Mouse (Mus musculus): Measurements from ENCODE around the gene Atp8a1.

Gene Atp8a1

DNA sequence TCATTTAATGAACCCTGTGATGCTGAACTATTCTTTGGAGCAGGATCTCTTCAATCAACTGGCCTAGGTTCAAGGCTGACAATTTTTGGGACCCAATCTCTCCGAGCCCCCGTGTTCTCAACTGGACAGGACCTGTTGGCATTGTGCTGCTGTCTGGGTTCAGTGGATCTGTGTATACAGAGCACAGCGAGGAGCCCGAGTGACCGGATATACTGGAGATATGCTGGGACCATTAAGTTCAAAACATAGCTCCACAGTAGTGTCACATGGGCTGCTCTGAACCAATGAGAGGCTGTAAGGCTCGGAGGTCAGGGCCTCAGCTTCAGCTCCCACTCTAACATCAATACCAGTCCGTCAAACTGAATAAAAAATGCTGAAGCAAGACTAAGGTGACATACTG is 217.8 kb downstream of the Atp8a1 start:
- no peak for DNase-seq (ENCODE audit: low spot score)

DNA sequence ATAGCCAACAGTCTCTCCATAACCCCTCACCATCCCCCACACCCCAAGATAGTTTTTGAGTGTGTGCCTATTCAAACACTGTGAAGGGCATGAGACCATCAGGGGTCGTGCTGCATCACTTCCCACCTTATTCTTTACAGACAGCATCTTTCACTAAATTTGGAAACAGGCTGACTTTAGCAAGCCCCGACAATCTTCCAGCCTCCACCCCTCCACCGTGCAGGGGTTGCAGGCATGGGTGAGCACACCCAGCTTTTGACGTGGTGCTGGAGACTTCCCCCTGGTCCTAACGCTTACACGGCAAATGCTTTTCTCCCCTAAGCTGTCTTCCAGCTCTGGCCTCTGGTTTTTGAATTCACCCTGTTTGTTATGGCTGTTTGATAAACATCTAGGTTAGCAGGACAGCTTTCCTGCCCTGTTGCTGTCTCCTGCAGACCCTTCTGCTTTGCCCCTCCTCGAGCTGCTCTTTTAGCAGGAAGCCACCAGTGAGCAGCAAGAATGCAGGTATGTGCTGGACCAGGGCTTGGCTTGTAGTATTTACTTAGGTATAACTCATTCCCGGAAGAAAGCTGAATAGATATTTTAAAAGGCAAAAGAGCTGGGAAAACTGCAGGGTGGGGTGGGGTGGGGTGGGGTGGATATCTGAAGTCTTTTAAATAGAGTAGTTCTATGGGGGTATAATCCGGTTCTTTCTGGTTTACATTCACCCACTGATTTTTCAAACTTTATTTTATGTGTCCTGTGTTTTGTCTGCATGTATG is 218.9 kb downstream of the Atp8a1 start:
- no peak for DNase-seq (ENCODE audit: low spot score)

GRCm38 (mm10) chr5:67621230-67621629 is 226.0 kb downstream of the Atp8a1 start:
- DNase-seq (ENCODE audit: low spot score): no peak

GRCm38 (mm10) chr5:67609520-67609837 is 237.8 kb downstream of the Atp8a1 start:
- no peak for DNase-seq (ENCODE audit: low spot score)

DNA sequence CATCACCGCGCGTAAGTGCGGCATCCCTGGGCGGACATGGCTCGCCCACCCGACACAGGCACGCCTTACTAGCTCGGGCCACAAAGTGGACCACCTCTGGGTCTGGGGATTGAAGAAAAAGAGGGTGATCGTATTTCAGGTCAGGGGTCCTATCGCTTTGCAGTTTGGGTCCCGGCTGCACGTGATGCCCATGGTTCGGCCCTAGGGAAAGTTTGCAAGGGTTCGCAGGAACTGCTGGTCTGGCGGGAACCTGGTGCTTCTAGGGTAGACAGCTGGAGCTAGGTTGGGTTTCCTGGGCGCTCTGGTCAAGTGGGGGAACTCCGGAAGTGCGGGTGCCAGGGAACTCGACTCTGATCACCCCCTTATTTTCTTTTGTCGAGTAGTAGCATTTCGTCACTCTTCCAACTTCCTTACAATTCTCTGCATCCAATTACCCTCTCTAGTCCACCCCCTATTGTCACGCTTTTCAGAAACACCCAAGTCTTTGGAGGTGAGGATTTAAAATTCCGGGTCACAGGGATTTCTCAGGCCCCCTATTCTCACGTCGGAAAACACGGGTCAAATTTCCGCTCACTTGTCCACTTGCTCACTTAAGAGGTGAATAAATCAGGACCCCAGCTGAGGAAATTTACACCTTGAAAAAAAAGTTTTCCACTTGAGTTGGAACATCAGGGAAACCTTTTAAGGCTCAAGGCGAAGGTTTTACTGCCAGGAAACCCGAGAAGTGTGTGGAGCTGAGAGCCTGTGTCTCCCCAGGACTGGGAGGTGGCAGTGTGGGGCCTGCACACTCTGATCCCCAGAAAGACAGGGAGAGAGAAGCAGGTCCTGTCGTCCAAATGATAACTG is 238.3 kb downstream of the Atp8a1 start:
- DNase-seq (ENCODE audit: low spot score): no peak

GRCm38 (mm10) chr5:67607804-67608673 is 239.2 kb downstream of the Atp8a1 start, which contains the start of gene Shisa3:
TSS of gene Shisa3 (plus strand) at chr5:67607882.
- no peak for DNase-seq (ENCODE audit: low spot score)

- DNase-seq (ENCODE audit: low spot score): no peak
These were observed 240.1 kb downstream of the Atp8a1 start for GRCm38 (mm10) chr5:67606916-67607803.

DNA sequence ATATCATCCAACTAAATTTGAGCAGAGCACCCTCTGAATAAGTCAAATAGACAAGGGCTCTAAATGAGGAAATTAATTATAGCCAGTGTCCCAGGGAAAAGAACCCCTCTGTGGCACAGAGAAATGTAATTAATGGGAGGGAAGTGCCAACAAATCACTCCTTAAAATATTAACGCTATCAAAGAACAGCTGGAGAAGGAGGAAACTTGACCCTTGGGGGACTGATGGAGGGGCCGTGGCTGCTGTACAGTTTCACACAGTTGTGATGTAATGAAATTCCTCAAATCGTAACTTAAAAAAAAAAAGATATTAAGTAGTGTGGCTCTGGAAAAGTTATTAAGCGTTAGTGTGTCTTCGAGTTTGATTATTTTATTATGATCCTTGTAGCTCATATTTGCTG is 241.3 kb downstream of the Atp8a1 start:
- no peak for DNase-seq (ENCODE audit: low spot score)

GRCm38 (mm10) chr5:67599935-67600334 is 247.3 kb downstream of the Atp8a1 start:
- DNase-seq (ENCODE audit: low spot score): no peak

GRCm38 (mm10) chr5:67595629-67596028 is 251.6 kb downstream of the Atp8a1 start:
- DNase-seq (ENCODE audit: low spot score): no peak

GRCm38 (mm10) chr5:67595070-67595469 is 252.2 kb downstream of the Atp8a1 start:
- DNase-seq (ENCODE audit: low spot score): no peak

- DNase-seq (ENCODE audit: low spot score): no peak
These were observed 267.3 kb downstream of the Atp8a1 start for GRCm38 (mm10) chr5:67579725-67580633.

DNA sequence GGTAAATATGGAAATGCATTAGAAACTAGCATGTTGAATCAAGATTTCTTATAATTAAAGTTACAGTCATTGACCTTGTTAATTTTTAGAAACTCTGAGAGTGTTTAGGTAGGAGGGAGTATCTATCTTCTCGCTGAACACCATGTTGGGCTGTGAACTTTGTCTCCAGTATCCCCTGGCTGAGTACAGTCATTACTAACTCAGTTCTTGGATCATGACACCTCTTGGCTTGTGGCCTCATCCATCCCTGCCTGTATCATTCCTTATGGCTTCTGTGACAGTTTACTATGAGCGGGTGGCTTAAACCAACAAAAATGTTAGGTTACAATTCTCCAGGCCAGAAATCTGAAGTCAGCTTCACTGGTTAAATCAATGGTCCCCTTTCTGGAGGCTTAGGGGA is 271.5 kb downstream of the Atp8a1 start:
- DNase-seq (ENCODE audit: low spot score): no peak

DNA sequence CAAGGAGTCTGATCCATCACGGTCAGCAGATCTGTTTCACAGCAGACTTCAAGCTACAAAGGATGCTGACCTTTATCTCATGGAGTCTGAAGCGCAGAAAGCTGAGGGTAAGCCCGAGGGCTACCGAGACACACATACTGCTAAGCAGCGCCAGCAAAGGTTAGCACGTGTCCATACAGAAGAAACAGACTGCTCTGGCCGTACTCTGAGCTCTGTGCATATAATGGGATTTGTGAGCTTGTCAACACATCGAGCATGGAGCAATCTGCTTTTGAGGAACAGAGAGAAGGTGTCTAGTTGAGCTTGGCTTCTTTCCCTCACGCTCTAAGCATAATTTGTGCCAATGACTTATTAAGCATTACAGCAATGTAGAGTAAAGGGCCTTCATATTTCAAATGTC is 273.2 kb downstream of the Atp8a1 start:
- no peak for DNase-seq (ENCODE audit: low spot score)

DNA sequence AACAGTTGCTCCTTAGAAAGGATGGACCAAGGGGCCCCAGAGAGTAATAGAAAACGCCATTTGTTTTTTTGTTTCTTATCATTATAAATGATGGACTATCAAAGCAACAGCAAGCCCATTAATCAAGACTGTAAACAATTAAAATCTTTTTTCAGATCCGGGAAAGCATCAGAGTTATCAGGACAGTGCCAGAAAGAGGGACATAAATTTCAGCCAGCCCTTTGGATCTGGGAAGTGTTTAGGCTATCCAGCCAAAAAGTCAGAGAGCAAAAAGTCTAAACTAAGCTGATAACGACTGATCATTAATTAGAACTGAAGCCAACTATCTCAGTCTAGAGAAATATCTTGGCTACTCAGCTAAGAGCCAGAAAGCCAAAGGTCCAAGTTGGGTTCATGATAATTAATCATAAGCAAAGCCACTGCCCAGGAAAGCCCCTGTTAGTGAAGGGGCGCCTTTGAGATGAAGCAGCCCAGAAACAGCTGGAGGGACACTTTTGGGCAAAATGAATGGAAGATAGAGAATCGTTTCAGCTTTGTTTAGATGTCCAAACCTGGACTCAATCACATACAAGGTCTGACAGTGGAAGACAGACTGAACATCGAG is 274.6 kb downstream of the Atp8a1 start:
- no peak for DNase-seq (ENCODE audit: low spot score)

Data from ovary, adult 18-20 months (tissue).